Mouse (Mus musculus): ENCODE measurements around the gene Gm8369. TPM values are rescaled to one million over a fixed set of nuclear protein-coding genes. Genes with fewer than 3 reads are reported as not detected.

The Gm8369 gene
- total and polyA plus RNA-seq, 3 experiments = not detected

DNA sequence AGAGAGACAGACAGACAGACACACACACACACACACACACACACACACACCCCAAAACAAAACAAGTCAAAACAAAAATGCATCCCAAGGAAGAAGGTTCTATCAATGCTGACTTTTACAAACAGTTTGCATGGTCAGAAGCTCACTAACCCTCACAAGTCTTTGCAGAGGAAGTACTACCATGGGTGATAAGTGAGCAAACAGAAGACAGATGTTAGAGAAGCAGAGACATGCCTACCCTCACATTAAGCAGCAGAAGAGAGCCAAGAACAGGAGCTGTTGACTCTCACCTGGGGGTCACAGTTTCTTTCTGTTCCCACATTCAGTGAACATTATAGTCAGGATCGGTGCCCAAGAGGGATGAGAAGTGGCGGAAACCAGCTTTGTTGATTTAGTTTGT lies 6.0 kb upstream of the Gm8369 start:
- TF ChIP-seq TAL1 (IDR thresholded peaks at IDR 0.05; ENCODE audit: low read length) (no peak), UBTF (IDR thresholded peaks at IDR 0.05; ENCODE audit: borderline replicate concordance, insufficient read depth, low read depth, low read length) (no peak), E2F4 (IDR thresholded peaks at IDR 0.05; ENCODE audit: borderline replicate concordance, low read depth, low read length) (no peak), JUND (IDR thresholded peaks at IDR 0.05; ENCODE audit: low read depth, low read length) (no peak), BHLHE40 (IDR thresholded peaks at IDR 0.05; ENCODE audit: borderline replicate concordance, low read depth, low read length) (no peak), POLR2A (IDR thresholded peaks at IDR 0.05; ENCODE audit: control insufficient read depth in 1 of 2, insufficient read depth in 1 of 2, low read depth in 1 of 2, low read length in 2 of 2, poor library complexity in 1 of 2) (no peak), POLR2AphosphoS2 (IDR thresholded peaks at IDR 0.05; ENCODE audit: low read length) (no peak), POLR2AphosphoS5 (IDR thresholded peaks at IDR 0.05; ENCODE audit: borderline replicate concordance, low read depth, low read length) (no peak), ZNF384 (IDR thresholded peaks at IDR 0.05; ENCODE audit: low read depth, low read length) (no peak), MAFK (IDR thresholded peaks at IDR 0.05; ENCODE audit: borderline replicate concordance, low read depth, low read length) (no peak), MEF2A (IDR thresholded peaks at IDR 0.05; ENCODE audit: extremely low read depth, insufficient replicate concordance, low read depth, low read length, poor library complexity, severe bottlenecking) (no peak), EP300 (IDR thresholded peaks at IDR 0.05; ENCODE audit: low read depth in 1 of 2, low read length in 2 of 2) (no peak), ETS1 (IDR thresholded peaks at IDR 0.05; ENCODE audit: low read depth, low read length) (no peak), CHD1 (IDR thresholded peaks at IDR 0.05; ENCODE audit: low read depth, low read length) (no peak), RCOR1 (IDR thresholded peaks at IDR 0.05; ENCODE audit: low read depth, low read length) (no peak), USF1 (IDR thresholded peaks at IDR 0.05; ENCODE audit: low read depth, low read length) (no peak), ZKSCAN1 (IDR thresholded peaks at IDR 0.05; ENCODE audit: low read depth, low read length) (no peak), MYB (IDR thresholded peaks at IDR 0.05; ENCODE audit: low read depth, low read length) (no peak), MAZ (IDR thresholded peaks at IDR 0.05; ENCODE audit: low read depth, low read length) (no peak)
- H3K9me3 ChIP-seq (replicated peaks; ENCODE audit: insufficient read depth, low read length) = no peaks in the 10 kb centered on the region
- H3K4me3 ChIP-seq (ENCODE audit: control insufficient read depth in 1 of 2, insufficient read depth in 1 of 2, low read depth in 2 of 2, low read length in 2 of 2) = no peak overlapping the region
- H3K27me3 ChIP-seq (ENCODE audit: control insufficient read depth in 1 of 2, insufficient read depth in 2 of 2, low read length in 2 of 2) = no peaks in the 10 kb centered on the region; a peak in 1 of 4 replicates
- DNase-seq (ENCODE audit: low read depth, low spot score) = no peak
- H3K4me1 ChIP-seq (ENCODE audit: control insufficient read depth in 1 of 2, insufficient read depth in 2 of 2, low read length in 2 of 2) = no peaks in the 10 kb centered on the region; a peak in 1 of 4 replicates
- no peak overlapping the region for H3K9ac ChIP-seq (ENCODE audit: control insufficient read depth, low read depth, low read length, poor library complexity, severe bottlenecking)
- no peaks in the 10 kb centered on the region for H3K79me2 ChIP-seq (ENCODE audit: control insufficient read depth, insufficient read depth, low read length, poor library complexity)
- H3K36me3 ChIP-seq (ENCODE audit: control insufficient read depth in 1 of 2, insufficient read depth in 2 of 2, low read length in 2 of 2) = no peaks in the 10 kb centered on the region
- no peak overlapping the region for H3K27ac ChIP-seq (ENCODE audit: control insufficient read depth, low read depth, low read length)

DNA sequence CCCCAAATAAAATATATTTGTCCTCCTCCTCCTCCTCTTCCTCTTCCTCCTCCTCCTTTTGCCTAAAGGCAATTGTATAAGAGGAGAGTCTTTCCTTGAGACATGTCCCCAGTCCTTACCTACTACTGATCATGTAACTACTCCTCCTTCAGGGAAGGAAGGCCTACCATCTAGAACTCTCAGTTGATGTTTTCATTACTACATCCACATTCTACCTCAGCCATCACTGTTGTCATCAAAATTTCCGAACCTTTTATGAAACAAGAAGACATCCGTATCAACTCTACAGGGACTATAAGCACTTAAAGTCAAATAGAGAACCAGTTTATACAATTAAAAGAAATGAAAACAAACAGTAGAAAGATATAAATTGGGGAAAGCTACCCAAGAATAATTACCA lies 3.1 kb upstream of the Gm8369 start:
- Histone ChIP-seq H3K4me3 (ENCODE audit: control insufficient read depth in 1 of 2, insufficient read depth in 1 of 2, low read depth in 2 of 2, low read length in 2 of 2) (no peak overlapping the region), H3K27ac (ENCODE audit: control insufficient read depth, low read depth, low read length) (no peak overlapping the region), H3K9me3 (replicated peaks; ENCODE audit: insufficient read depth, low read length) (no peaks in the 10 kb centered on the region), H3K36me3 (ENCODE audit: control insufficient read depth in 1 of 2, insufficient read depth in 2 of 2, low read length in 2 of 2) (0 out of 4 replicates have a peak, but pooled peaks cover 0 to 2% of the 10 kb centered on the region in 2 experiments), H3K4me1 (ENCODE audit: control insufficient read depth in 1 of 2, insufficient read depth in 2 of 2, low read length in 2 of 2) (no peaks in the 10 kb centered on the region; a peak in 1 of 4 replicates), H3K27me3 (ENCODE audit: control insufficient read depth in 1 of 2, insufficient read depth in 2 of 2, low read length in 2 of 2) (no peaks in the 10 kb centered on the region; a peak in 1 of 4 replicates), H3K9ac (ENCODE audit: control insufficient read depth, low read depth, low read length, poor library complexity, severe bottlenecking) (no peak overlapping the region), H3K79me2 (ENCODE audit: control insufficient read depth, insufficient read depth, low read length, poor library complexity) (no peaks in the 10 kb centered on the region)
- TF ChIP-seq MAX (IDR thresholded peaks at IDR 0.05; ENCODE audit: low read length) = no peak
- no peak for TF ChIP-seq BHLHE40 (IDR thresholded peaks at IDR 0.05; ENCODE audit: borderline replicate concordance, low read depth, low read length)
- no peak for TF ChIP-seq POLR2AphosphoS5 (IDR thresholded peaks at IDR 0.05; ENCODE audit: borderline replicate concordance, low read depth, low read length)
- no peak for TF ChIP-seq USF2 (IDR thresholded peaks at IDR 0.05; ENCODE audit: borderline replicate concordance in 1 of 2, insufficient read depth in 1 of 2, low read depth in 1 of 2, low read length in 2 of 2)
- no peak for TF ChIP-seq ZC3H11A (IDR thresholded peaks at IDR 0.05; ENCODE audit: low read depth, low read length)
- no peak for TF ChIP-seq MYC (IDR thresholded peaks at IDR 0.05; ENCODE audit: low read depth, low read length)
- TF ChIP-seq ZNF384 (IDR thresholded peaks at IDR 0.05; ENCODE audit: low read depth, low read length) = no peak
- no peak for TF ChIP-seq ETS1 (IDR thresholded peaks at IDR 0.05; ENCODE audit: low read depth, low read length)
- TF ChIP-seq MEF2A (IDR thresholded peaks at IDR 0.05; ENCODE audit: extremely low read depth, insufficient replicate concordance, low read depth, low read length, poor library complexity, severe bottlenecking) = no peak
- no peak for TF ChIP-seq MXI1 (IDR thresholded peaks at IDR 0.05; ENCODE audit: low read depth, low read length)
- TF ChIP-seq TBP (IDR thresholded peaks at IDR 0.05; ENCODE audit: low read depth, low read length) = no peak
- TF ChIP-seq HCFC1 (IDR thresholded peaks at IDR 0.05; ENCODE audit: low read depth, low read length) = no peak
- TF ChIP-seq RCOR1 (IDR thresholded peaks at IDR 0.05; ENCODE audit: low read depth, low read length) = no peak
- no peak for TF ChIP-seq MAFK (IDR thresholded peaks at IDR 0.05; ENCODE audit: borderline replicate concordance, low read depth, low read length)
- no peak for TF ChIP-seq GATA1 (IDR thresholded peaks at IDR 0.05; ENCODE audit: low read depth, low read length)
- no peak for TF ChIP-seq RAD21 (IDR thresholded peaks at IDR 0.05; ENCODE audit: low read depth, low read length)
- DNase-seq (ENCODE audit: low read depth, low spot score) = no peak
